Mouse (Mus musculus): ENCODE data around the gene Sohlh1. TPM values are rescaled to one million over a fixed set of nuclear protein-coding genes. Genes with fewer than 3 reads are reported as not detected.
"Not testable (repeated sequence)": the region's sequence is repeated elsewhere in the genome, so short reads cannot be mapped to it uniquely, and the experiment has no call there.

Gene Sohlh1
- polyA plus RNA-seq, 1 experiment from 2014 or later: 0.25 TPM

DNA sequence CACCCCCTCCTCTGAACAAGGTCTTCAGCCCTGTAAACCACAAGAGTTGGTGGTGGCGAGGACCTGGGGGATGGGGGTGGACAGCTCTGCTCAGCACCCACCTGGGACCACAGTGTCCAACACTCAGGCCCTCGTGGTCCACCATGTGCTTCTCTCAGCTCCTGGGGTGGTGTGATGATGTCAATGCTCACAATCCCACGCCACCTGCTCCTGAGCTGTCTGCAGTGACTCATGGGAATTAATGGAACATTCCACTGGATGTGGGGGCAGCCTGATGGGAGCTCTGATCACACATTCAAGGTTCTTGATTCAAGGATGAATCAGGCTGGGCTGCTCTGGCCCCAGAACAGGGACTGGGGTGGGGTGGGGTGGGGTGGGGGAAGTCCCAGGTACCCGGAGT lies 4.9 kb downstream of the Sohlh1 start:
- DNase-seq (ENCODE audit: low spot score): no peak

DNA sequence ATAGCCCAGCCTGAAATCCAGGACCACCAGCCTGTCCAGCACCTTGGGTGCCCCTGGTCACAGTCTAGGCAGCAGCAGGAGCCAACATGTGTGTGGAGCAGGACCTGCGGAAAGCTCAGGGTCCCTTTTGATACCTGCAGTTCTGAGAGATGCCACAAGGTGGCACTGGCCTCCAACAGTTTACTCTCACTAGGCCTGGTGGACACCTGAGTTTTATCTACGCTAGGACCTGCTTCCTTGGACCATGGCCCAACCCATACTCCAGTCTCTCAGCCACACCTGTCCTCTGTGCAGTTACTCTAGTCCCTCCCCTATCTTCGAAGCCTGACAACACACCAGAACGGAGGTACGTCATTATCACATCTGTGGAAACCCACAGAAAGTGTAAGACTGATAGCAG lies 10.8 kb downstream of the Sohlh1 start:
- DNase-seq (ENCODE audit: low spot score): peak; percentile 62

DNA sequence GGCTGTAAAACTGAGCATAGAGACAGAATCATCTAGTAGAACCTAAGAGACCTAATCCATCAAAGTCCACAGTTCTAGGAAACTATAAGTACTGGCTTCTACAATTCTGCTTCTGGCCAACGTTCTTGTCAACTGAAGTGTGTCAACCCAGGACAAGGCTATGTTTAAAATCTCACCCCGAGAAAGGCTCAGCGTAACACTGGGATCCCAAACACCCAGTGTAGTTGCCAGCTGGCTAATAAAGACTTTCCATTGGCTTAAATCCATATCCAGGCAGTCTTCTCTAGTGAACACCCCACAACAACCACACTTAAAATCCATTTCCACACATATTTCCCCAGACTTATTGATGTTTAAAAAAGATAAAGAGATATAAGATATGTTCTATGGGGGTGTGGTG lies 16.3 kb downstream of the Sohlh1 start:
- DNase-seq (ENCODE audit: low spot score): no peak

DNA sequence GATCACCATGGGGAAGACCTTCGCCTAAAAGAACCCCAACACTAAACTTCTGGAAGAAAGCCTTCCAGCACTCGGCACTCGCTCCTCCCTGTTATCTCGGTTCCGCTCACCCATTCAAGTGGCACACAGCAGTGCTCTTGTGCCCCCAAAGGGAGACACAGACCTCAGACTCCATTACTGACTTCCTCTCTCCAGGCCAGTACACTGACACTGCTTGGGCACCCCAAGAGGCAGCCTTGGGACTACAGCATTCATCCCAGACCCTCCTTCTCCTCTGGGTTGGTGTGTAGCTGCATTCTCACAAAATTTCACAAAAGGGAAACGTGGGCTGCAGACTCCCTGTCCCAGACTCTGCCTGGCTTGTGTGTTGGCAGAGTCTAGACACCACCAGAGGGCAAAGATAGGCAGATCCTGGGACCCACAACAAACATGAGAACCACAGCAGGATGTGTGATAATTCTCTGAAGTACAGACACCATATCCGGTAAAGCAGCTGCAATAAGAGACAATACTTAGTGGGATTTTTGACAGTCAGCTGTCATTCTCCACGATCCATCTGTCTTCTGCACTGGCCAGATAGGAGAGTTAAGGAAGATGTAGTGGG lies 18.6 kb downstream of the Sohlh1 start:
- peak; percentile 74 for DNase-seq (ENCODE audit: low spot score)

DNA sequence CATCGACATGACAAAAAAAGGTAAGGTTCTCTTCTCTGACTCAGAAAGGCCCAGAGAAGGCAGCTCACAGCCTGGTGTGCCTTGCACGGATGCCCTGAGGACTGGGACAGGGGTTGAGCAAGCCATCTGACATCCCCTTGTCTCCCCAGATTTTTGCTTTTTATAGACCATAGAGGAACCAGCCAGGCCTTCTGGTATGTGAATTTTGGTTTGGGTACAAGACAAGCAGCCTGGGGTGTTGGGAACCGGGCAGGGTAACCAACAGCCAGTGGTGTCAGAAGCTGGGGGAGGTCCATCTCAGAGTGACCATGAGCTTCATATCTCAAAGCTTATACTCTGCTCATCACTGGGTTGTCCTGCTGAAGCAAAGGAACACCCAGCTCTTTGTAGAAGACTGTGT lies 22.3 kb downstream of the Sohlh1 start:
- no peak for DNase-seq (ENCODE audit: low spot score)

DNA sequence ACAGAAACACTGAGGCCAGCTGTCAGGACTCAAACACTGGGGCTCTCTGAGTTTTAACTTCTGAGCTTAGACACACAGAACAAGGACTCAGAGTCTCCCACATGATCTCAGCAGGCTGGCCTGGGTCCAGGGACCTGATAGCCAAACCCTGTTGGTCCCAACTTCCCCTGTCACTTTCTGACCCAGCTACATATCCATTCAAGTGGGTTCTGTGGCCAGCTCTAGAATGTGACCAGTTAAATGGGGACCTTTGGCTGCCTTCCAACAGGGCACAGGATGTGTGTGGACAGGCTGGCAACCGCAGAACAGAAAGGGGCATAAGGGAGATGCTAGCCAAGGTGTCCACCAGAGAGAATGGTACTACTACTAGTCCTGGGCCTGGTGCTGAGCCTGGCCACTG lies 24.2 kb downstream of the Sohlh1 start, which contains the start of gene Lcn9:
Lcn9 (plus strand) TSS at position 348 of the 400 bp plus-strand sequence.
- no peak for DNase-seq (ENCODE audit: low spot score)

DNA sequence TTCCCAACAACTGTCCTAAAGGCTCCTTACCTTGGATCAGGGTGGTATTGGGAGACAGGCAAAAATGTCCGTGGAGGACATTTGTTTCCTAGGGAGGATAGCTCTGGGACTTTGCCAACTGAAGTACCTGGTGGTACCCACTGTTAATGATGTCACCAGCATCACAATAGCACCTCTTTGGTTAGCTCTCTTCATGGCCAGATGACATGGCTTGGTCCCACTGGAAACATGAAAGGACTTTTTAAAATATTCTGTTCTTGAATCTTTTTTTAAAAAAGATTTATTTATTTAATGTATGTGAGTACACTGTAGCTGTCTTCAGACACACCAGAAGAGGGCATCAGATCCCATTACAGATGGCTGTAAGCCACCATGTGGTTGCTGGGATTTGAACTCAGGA lies 31.3 kb downstream of the Sohlh1 start, which contains the start of gene Glt6d1:
Glt6d1 (minus strand) TSS at position 101 of the 400 bp plus-strand sequence.
- not testable (repeated sequence) for DNase-seq (ENCODE audit: low spot score)

DNA sequence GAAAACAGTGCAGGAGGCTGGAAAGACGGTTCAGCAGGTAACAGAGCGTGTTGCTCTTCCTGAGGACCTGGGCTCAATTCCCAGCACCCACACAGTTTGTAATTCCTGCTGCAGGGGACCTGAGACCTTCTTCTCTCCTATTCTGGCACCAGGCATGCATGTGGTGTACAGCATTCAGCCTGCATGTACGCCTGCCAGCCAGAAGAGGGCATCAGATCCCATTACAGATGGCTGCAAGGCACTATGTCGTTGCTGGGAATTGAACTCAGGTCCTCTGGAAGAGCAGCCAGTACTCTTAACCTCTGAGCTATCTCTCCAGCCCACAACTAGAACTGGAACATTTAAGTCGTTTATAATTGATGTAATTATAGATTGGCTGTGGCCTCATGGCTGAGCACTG lies 33.7 kb downstream of the Sohlh1 start:
- no peak for DNase-seq (ENCODE audit: low spot score)

DNA sequence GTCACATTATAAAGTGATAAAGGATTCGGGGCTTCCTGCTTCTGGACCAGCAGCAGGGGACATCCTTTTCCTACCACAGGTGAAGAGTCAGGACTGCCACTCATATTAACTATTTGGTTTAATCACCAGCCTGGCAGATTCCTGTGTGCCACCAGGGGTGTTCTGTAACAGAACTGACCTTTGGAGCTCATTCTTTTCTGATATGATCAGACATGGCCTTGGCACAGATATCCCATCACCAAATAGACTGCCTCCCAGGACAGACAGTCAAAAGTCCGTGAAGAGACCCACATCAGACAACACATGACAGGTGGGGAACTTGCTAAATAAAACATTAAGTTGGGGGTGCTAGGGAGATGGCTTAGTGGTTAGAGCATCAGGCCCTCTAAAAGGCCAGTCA lies 35.3 kb downstream of the Sohlh1 start:
- DNase-seq (ENCODE audit: low spot score): no peak

DNA sequence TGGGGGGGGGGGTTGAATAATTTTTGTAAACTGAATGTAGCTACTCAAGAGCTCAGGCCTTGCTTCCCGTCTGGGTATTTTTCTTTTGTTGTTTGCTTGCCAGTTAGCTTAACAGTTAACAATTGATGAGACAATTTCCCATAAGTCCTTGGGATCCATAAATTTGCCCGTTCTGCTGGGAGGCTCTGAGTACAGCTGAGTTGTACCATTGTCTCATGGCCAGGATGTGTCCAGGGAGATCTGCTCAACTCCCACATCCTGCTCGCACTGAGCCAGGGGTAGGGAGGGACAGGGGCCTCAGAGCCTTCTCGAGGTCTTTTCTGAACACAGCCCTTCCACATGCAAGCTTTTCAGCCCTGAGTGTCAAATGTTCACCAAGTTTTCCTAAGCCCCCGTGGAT lies 49.0 kb downstream of the Sohlh1 start:
- no peak for DNase-seq (ENCODE audit: low spot score)

DNA sequence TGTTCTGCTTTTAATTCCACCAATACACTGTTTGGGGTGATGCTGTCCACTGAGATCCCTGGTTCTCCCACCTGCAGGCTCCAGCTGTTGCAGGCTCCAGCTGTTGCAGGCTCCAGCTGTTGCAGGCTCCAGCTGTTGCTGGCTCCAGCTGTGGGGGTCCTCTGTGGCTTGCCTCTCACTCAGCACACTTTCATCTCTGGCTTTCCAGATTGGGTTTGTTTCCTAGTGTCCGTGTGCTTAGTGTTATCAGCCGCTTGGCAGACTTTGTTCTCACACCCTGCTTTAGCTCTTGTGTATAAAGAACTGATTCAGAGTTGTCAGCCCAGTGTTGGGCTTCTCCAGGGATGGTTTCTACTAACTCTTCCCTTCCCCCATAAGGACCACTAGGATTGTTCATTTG lies 49.4 kb downstream of the Sohlh1 start:
- no peak for DNase-seq (ENCODE audit: low spot score)

Other genes starting within 250 kb of the Sohlh1 start
- 30.3 and 39.7 TPM in 2 replicates for gene Rabl6, start 238.7 kb downstream of the Sohlh1 start, polyA plus RNA-seq (2015; fragmentation: Nextera tagmentation; extraction: Ambion mirVana)
- gene Ccdc183, start 229.6 kb downstream of the Sohlh1 start, polyA plus RNA-seq (2015; fragmentation: Nextera tagmentation; extraction: Ambion mirVana): 0.04 and 0.05 TPM in 2 replicates
- gene Tmem141, start 225.2 kb downstream of the Sohlh1 start, polyA plus RNA-seq (2015; fragmentation: Nextera tagmentation; extraction: Ambion mirVana): 5.8 and 7.0 TPM in 2 replicates
- gene Fcna, start 219.2 kb downstream of the Sohlh1 start, polyA plus RNA-seq (2015; fragmentation: Nextera tagmentation; extraction: Ambion mirVana): 9.1 and 9.2 TPM in 2 replicates
- 0.38 and 0.76 TPM in 2 replicates for gene Lcn8, start 194.1 kb downstream of the Sohlh1 start, polyA plus RNA-seq (2015; fragmentation: Nextera tagmentation; extraction: Ambion mirVana)
- gene Lcn5, start 189.3 kb downstream of the Sohlh1 start, polyA plus RNA-seq (2015; fragmentation: Nextera tagmentation; extraction: Ambion mirVana): not detected in 2 replicates
- 0.24 TPM in 1 of 2 replicates, not detected in the other for gene Lcn6, start 170.5 kb downstream of the Sohlh1 start, polyA plus RNA-seq (2015; fragmentation: Nextera tagmentation; extraction: Ambion mirVana)
- gene Lcn10, start 164.5 kb downstream of the Sohlh1 start, polyA plus RNA-seq (2015; fragmentation: Nextera tagmentation; extraction: Ambion mirVana): 0.45 and 0.49 TPM in 2 replicates
- gene Obp2a, start 147.2 kb downstream of the Sohlh1 start, polyA plus RNA-seq (2015; fragmentation: Nextera tagmentation; extraction: Ambion mirVana): 1.5 and 1.9 TPM in 2 replicates
- 50.9 and 57.4 TPM in 2 replicates for gene Bmyc, start 140.5 kb downstream of the Sohlh1 start, polyA plus RNA-seq (2015; fragmentation: Nextera tagmentation; extraction: Ambion mirVana)
- 0.24 TPM in 1 of 2 replicates, not detected in the other for gene Obp2b, start 110.2 kb downstream of the Sohlh1 start, polyA plus RNA-seq (2015; fragmentation: Nextera tagmentation; extraction: Ambion mirVana)
- gene Lcn3, start 81.7 kb downstream of the Sohlh1 start, polyA plus RNA-seq (2015; fragmentation: Nextera tagmentation; extraction: Ambion mirVana): 0.45 and 0.56 TPM in 2 replicates
- 0.89 and 1.1 TPM in 2 replicates for gene Lcn11, start 70.2 kb downstream of the Sohlh1 start, polyA plus RNA-seq (2015; fragmentation: Nextera tagmentation; extraction: Ambion mirVana)
- 2.3 and 2.6 TPM in 2 replicates for gene Gm13539, start 65.0 kb downstream of the Sohlh1 start, polyA plus RNA-seq (2015; fragmentation: Nextera tagmentation; extraction: Ambion mirVana)
- not detected in 2 replicates for gene Glt6d1, start 31.4 kb downstream of the Sohlh1 start, polyA plus RNA-seq (2015; fragmentation: Nextera tagmentation; extraction: Ambion mirVana)
- 0.17 TPM in 1 of 2 replicates, not detected in the other for gene Lcn9, start 24.1 kb downstream of the Sohlh1 start, polyA plus RNA-seq (2015; fragmentation: Nextera tagmentation; extraction: Ambion mirVana)
- gene Kcnt1, start 16.5 kb upstream of the Sohlh1 start, polyA plus RNA-seq (2015; fragmentation: Nextera tagmentation; extraction: Ambion mirVana): 0.14 and 0.18 TPM in 2 replicates
- 6.1 and 8.0 TPM in 2 replicates for gene Camsap1, start 136.0 kb upstream of the Sohlh1 start, polyA plus RNA-seq (2015; fragmentation: Nextera tagmentation; extraction: Ambion mirVana)
- 76.2 and 78.7 TPM in 2 replicates for gene Ubac1, start 174.5 kb upstream of the Sohlh1 start, polyA plus RNA-seq (2015; fragmentation: Nextera tagmentation; extraction: Ambion mirVana)